Mouse (Mus musculus) limb, embryonic 14.5 days (tissue): ENCODE data around the gene Zfp287. TPM values are rescaled to one million over a fixed set of nuclear protein-coding genes. Genes with fewer than 3 reads are reported as not detected.
A peak's percentile ranks its signal among the peaks of the same experiment; 100 is the strongest.
"Not testable (repeated sequence)": the region's sequence is repeated elsewhere in the genome, so short reads cannot be mapped to it uniquely, and the experiment has no call there.

Experiments
- ATAC-seq: fragments of 200-750 bp; cut with Nextera tagmentation; 2 replicates; pipeline ENCODE4 v1.8.0; 2017; ENCODE audit warnings: low read depth, moderate number of reproducible peaks, moderate TSS enrichment; ENCODE audit not compliant: low FRiP score
- DNase-seq: peaks from one replicate; pipeline ENCODE4 v3.0.0-alpha.2; 2015; ENCODE audit warnings: low spot score
- H3K27ac ChIP-seq: fragments of 300-500 bp; sonication (generic); replicated peaks from 2 replicates; pipeline ENCODE4 v1.5.1; 2014; ENCODE audit warnings: low read depth, mild to moderate bottlenecking, low read length, moderate library complexity, mixed read lengths
- H3K27me3 ChIP-seq: fragments of 300-500 bp; sonication (generic); 2 replicates; pipeline ENCODE4 v1.6.1; 2014; ENCODE audit warnings: low read length, mixed read lengths; ENCODE audit not compliant: control insufficient read depth, insufficient read depth
- H3K36me3 ChIP-seq: fragments of 300-500 bp; sonication (generic); 2 replicates; pipeline ENCODE4 v1.6.1; 2014; ENCODE audit warnings: mild to moderate bottlenecking, low read length, moderate library complexity, mixed read lengths; ENCODE audit not compliant: control insufficient read depth, insufficient read depth
- H3K4me1 ChIP-seq: fragments of 300-500 bp; sonication (generic); 2 replicates; pipeline ENCODE4 v1.6.1; 2014; ENCODE audit warnings: antibody characterized with exemption, low read length, mixed read lengths; ENCODE audit not compliant: control insufficient read depth, insufficient read depth
- H3K4me2 ChIP-seq: fragments of 300-500 bp; sonication (generic); replicated peaks from 2 replicates; pipeline ENCODE4 v1.6.1; 2014; ENCODE audit warnings: low read depth, mild to moderate bottlenecking, low read length, moderate library complexity; ENCODE audit not compliant: severe bottlenecking
- H3K4me3 ChIP-seq: fragments of 300-500 bp; sonication (generic); replicated peaks from 2 replicates; pipeline ENCODE4 v1.5.1; 2014; ENCODE audit warnings: low read length
- H3K9ac ChIP-seq: fragments of 300-500 bp; sonication (generic); 2 replicates; pipeline ENCODE4 v1.6.1; 2014; ENCODE audit warnings: mild to moderate bottlenecking, low read depth, low read length, moderate library complexity; ENCODE audit not compliant: severe bottlenecking
- H3K9me3 ChIP-seq: fragments of 300-500 bp; sonication (generic); 2 replicates; pipeline ENCODE4 v1.6.1; 2016; ENCODE audit warnings: low read length; ENCODE audit not compliant: control insufficient read depth
- POLR2A ChIP-seq: fragments of 200-500 bp; IDR thresholded peaks from 2 replicates; pipeline ENCODE4 v1.8.0; 2012; ENCODE audit warnings: inconsistent platforms, mild to moderate bottlenecking, moderate library complexity, borderline replicate concordance; ENCODE audit not compliant: insufficient read depth, insufficient read length; ENCODE audit errors: extremely low read depth
- WGBS: fragments of 180-500 bp; shearing (Covaris S2); extraction: QIAGEN DNeasy Blood & Tissue Kit; methylation state at CpG from one replicate; pipeline ENCODE4 v1.1.7; 2014; 5-methylcytosine and 5-hydroxymethylcytosine counted together
- polyA plus RNA-seq, 2 experiments: library from polyadenylated mRNA; depleted of rRNA in 1 of 2; stranded (reverse) in 1 of 2; unstranded in 1 of 2; fragments of >200 nt; fragmentation: Nextera tagmentation in 1 of 2; extraction: Ambion mirVana in 1 of 2; gene quantifications; 2 replicates each; pipeline versions ENCODE4 v1.2.1 to v1.2.3; 2012 to 2014

Gene Zfp287
- polyA plus RNA-seq, 2 experiments = 8.9 to 9.2 TPM

DNA sequence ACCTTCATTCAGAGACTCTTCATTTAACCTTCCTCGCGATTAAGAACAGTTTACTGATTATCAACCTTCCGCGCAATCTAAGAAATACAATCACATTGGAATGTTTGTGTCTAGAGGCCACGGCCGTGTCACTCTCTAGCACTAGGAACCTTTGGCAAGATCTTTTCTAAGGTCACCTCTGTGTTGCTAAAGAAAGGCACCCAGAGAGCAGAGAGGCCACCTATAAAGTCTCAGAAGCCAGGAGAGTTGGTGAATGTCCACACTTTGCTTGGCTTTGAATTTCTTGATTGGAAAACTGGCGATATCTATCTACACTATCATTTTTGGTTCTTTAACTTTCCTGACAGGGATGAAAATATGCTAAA is 25.4 kb upstream of the Zfp287 start:
- whole genome bisulfite sequencing = 7% methylated on average over 7 of the region's 7 CpGs
- Histone ChIP-seq H3K27me3 (0 out of 2 replicates have a peak, but pooled peaks cover 3% of the 10 kb centered on the region), H3K4me2 (peak overlapping the region; percentile 52), H3K36me3 (no peaks in the 10 kb centered on the region), H3K9me3 (no peaks in the 10 kb centered on the region), H3K27ac (no peak overlapping the region), H3K9ac (no peak overlapping the region), H3K4me1 (0 out of 2 replicates have a peak, but pooled peaks cover 11% of the 10 kb centered on the region), H3K4me3 (peak overlapping the region; percentile 28)
- DNase-seq (no peak), ATAC-seq (peak; percentile 20; the same call in 1 of the 2 replicates)
- TF ChIP-seq POLR2A = no peak

DNA sequence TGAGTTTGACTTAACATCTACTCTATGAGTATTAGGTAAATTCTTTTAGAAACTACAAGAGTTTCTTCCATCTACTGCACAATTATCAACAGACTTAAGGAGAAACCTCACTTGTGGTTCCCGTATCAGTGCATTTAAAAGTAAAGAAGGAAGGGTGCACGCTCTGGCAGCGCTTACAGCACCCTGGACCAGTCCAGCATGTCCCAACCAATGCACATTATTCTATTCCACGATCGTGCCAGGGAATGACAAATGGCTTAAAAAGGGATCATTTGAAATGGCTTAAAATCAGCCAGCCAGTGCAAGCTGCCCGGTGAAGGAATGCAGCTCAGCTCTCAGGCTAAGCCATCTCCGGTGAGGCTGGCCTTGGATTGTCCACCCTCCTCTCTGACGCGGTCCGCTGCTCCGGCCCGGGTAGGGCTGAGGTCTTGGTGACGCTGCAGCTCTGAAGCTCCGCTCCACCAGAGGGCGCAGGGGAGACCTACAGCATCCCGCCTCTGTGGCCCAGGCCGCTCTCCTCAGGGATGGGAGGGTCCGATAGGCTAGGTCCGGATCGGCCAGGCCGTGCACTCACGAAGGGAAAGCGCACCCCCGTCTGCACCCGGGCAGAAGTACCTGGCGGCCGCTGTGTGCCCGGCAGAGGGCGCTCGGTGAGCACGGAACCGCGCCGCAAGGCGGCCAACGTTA is 24.9 kb upstream of the Zfp287 start:
- no peak for TF ChIP-seq POLR2A
- H3K9me3 ChIP-seq = no peaks in the 10 kb centered on the region
- H3K27ac ChIP-seq = no peak overlapping the region
- H3K4me1 ChIP-seq = 0 out of 2 replicates have a peak, but pooled peaks cover 11% of the 10 kb centered on the region
- peak overlapping the region; percentile 28 for H3K4me3 ChIP-seq
- H3K4me2 ChIP-seq = peak overlapping the region; percentile 52
- 9% methylated on average over 30 of the region's 36 CpGs for WGBS
- H3K27me3 ChIP-seq = 0 out of 2 replicates have a peak, but pooled peaks cover 3% of the 10 kb centered on the region
- no peaks in the 10 kb centered on the region for H3K36me3 ChIP-seq
- H3K9ac ChIP-seq = no peak overlapping the region
- ATAC-seq (peak; percentile 98), DNase-seq (peak; percentile 94)

GRCm38 (mm10) chr11:62752780-62753179 is 21.1 kb upstream of the Zfp287 start, which contains the start of gene Gm10428:
Gene Gm10428 (plus strand): TSS chr11:62753100.
- ATAC-seq = no peak
- no peak within 1 kb of the TSS for H3K27ac ChIP-seq
- no peak for DNase-seq
- H3K4me1 ChIP-seq = 0 out of 2 replicates have a peak, but pooled peaks cover 6% of the 10 kb centered on the region
- H3K4me2 ChIP-seq = no peak within 1 kb of the TSS
- no peak within 1 kb of the TSS for H3K4me3 ChIP-seq
- no peak for TF ChIP-seq POLR2A
- 84% methylated on average over 8 of the region's 8 CpGs for WGBS
- 0 out of 2 replicates have a peak, but pooled peaks cover 3% of the 10 kb centered on the region for H3K27me3 ChIP-seq
- H3K9ac ChIP-seq = no peak within 1 kb of the TSS
- no peaks in the 10 kb centered on the region for H3K36me3 ChIP-seq
- H3K9me3 ChIP-seq = no peaks in the 10 kb centered on the region

DNA sequence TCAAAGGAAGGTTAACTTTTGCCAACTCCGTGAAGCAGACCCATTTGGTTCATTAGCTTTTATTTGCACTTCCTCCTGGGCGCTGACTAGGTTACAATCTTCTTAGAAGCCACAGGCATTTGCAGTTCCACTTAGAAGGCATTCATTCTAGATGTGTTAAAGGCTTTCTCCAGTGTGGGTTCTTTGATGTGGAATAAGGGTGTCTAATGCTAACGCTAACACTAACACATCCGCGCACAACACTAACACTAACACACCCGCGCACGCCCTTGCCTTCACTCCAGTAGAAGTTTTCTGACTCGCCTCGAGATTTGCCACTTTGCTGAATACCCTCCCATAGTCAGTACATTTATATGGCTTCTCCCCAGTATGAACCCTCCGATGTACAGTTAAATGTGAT is 20.5 kb upstream of the Zfp287 start:
- Histone ChIP-seq H3K4me2 (no peak overlapping the region), H3K9me3 (no peaks in the 10 kb centered on the region), H3K4me3 (no peak overlapping the region), H3K27ac (no peak overlapping the region), H3K36me3 (no peaks in the 10 kb centered on the region), H3K9ac (no peak overlapping the region), H3K27me3 (0 out of 2 replicates have a peak, but pooled peaks cover 3% of the 10 kb centered on the region), H3K4me1 (0 out of 2 replicates have a peak, but pooled peaks cover 4% of the 10 kb centered on the region)
- ATAC-seq (no peak), DNase-seq (no peak)
- WGBS = 32% methylated on average over 11 of the region's 11 CpGs
- no peak for TF ChIP-seq POLR2A

- not testable (repeated sequence) for H3K27me3 ChIP-seq, ATAC-seq
- 88% methylated on average over 13 of the region's 13 CpGs for WGBS
Measured at GRCm38 (mm10) chr11:62749445-62749844, 17.7 kb upstream of the Zfp287 start.

More at GRCm38 (mm10) chr11:62749445-62749844, 17.7 kb upstream of the Zfp287 start:
- not testable (repeated sequence) for DNase-seq, H3K9ac ChIP-seq, H3K4me1 ChIP-seq, H3K4me3 ChIP-seq, H3K4me2 ChIP-seq, H3K36me3 ChIP-seq, H3K9me3 ChIP-seq, H3K27ac ChIP-seq
